Mouse (Mus musculus): ENCODE data around the gene Olfr683. TPM values are rescaled to one million over a fixed set of nuclear protein-coding genes. Genes with fewer than 3 reads are reported as not detected.
"Not testable (repeated sequence)": the region's sequence is repeated elsewhere in the genome, so short reads cannot be mapped to it uniquely, and the experiment has no call there.

The Olfr683 gene
- total RNA-seq (2017): not detected in 3 replicates

GRCm38 (mm10) chr7:105146912-105147311 lies at the start of gene Olfr683:
Olfr683 (minus strand) TSS chr7:105147012.
- ATAC-seq (replicated peaks; ENCODE audit: insufficient number of reproducible peaks, low FRiP score, low TSS enrichment, poor library complexity, severe bottlenecking): no peak

- no peak for ATAC-seq (replicated peaks; ENCODE audit: insufficient number of reproducible peaks, low FRiP score, low TSS enrichment, poor library complexity, severe bottlenecking)
Measured at GRCm38 (mm10) chr7:105185912-105186311, 39.1 kb upstream of the Olfr683 start, which contains the start of gene Olfr685. Olfr685 (minus strand) TSS chr7:105186012.

DNA sequence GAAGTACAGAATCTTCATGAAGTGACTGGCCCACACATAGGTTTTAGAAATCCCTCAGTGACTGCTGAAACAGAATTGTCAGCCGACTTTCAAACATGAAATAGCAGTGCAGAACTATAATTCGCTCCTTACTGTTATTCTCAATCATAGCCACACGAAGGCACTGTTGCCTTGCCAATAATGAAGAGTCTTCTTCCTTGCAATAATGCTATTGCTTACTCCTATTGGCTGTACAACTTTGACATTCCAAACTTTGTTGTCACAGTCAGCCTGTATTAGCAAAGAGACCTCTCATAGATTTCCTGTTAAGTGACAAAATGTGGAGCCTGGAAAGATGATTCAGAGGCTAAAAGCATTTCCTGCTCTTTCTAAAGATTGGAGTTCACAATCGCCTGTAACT lies 24.0 kb upstream of the Olfr683 start:
- no peak for ATAC-seq (replicated peaks; ENCODE audit: insufficient number of reproducible peaks, low FRiP score, low TSS enrichment, poor library complexity, severe bottlenecking)

- ATAC-seq (replicated peaks; ENCODE audit: insufficient number of reproducible peaks, low FRiP score, low TSS enrichment, poor library complexity, severe bottlenecking): no peak
Measured at GRCm38 (mm10) chr7:105163553-105163952, 16.7 kb upstream of the Olfr683 start, which contains the start of gene Olfr684. Olfr684 (minus strand) TSS chr7:105163653.

- no peak for ATAC-seq (replicated peaks; ENCODE audit: insufficient number of reproducible peaks, low FRiP score, low TSS enrichment, poor library complexity, severe bottlenecking)
Measured at GRCm38 (mm10) chr7:105141275-105141674, 5.5 kb downstream of the Olfr683 start.

DNA sequence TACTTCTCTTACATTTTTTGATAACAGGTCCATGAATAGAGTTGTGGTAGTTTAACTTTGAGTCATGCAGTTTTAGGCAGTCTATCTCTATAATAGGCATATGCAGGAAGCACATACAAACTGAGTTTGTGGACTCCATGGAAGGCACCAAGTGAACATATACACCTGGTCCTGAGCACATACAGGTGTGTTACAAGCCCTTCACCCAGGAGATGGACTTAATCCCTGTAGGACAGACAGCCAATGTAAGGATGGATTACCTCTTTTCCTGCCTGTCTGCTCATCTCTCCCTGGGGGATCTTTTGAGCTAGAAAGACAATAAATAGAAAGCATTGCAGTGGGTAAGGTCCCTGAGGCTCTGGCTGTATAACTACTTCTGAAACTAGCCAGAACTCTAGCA lies 30.3 kb downstream of the Olfr683 start, which contains the start of gene Olfr681:
Gene Olfr681, plus strand, starts transcription at position 301 of the 400 bp plus-strand sequence.
- ATAC-seq (replicated peaks; ENCODE audit: insufficient number of reproducible peaks, low FRiP score, low TSS enrichment, poor library complexity, severe bottlenecking): no peak

DNA sequence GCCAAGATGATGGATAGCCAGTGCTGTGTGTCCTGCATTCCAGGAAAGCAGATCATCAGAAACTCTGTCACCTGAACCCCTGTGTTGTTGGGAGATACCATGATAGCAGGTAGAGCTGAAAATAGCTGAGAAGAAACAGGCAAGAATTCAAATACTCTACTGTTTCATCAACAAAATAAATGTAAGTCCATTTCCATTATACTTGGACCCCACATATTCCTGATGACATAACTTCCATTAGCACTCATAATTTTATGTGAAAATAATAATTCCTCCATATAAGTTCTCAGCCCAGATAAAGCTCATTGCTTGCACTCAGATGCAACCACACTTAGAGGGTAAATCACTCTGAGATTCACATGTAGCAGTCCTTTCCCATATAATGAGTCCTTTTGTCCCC lies 54.1 kb downstream of the Olfr683 start, which contains the start of gene Olfr680-ps1:
Gene Olfr680-ps1, minus strand, starts transcription at position 101 of the 400 bp plus-strand sequence.
- not testable (repeated sequence) for ATAC-seq (replicated peaks; ENCODE audit: insufficient number of reproducible peaks, low FRiP score, low TSS enrichment, poor library complexity, severe bottlenecking)

Other genes with a start within 250 kb of the Olfr683 start
- gene Olfr667, start 225.5 kb downstream of the Olfr683 start, total RNA-seq (2017): not detected in 3 replicates
- gene Olfr668, start 219.0 kb downstream of the Olfr683 start, total RNA-seq (2017): not detected in 3 replicates
- gene Olfr669, start 212.8 kb downstream of the Olfr683 start, total RNA-seq (2017): not detected in 3 replicates
- not detected in 3 replicates for gene Olfr670, start 184.4 kb downstream of the Olfr683 start, total RNA-seq (2017)
- gene Olfr671, start 167.9 kb downstream of the Olfr683 start, total RNA-seq (2017): not detected in 3 replicates
- gene Olfr672, start 145.0 kb downstream of the Olfr683 start, total RNA-seq (2017): not detected in 3 replicates
- gene Olfr675, start 118.6 kb downstream of the Olfr683 start, total RNA-seq (2017): not detected in 3 replicates
- not detected in 3 replicates for gene Olfr676, start 114.3 kb downstream of the Olfr683 start, total RNA-seq (2017)
- not detected in 3 replicates for gene Olfr677, start 95.6 kb downstream of the Olfr683 start, total RNA-seq (2017)
- not detected in 3 replicates for gene Olfr678, start 82.5 kb downstream of the Olfr683 start, total RNA-seq (2017)
- not detected in 3 replicates for gene Olfr679, start 65.8 kb downstream of the Olfr683 start, total RNA-seq (2017)
- not detected in 3 replicates for gene Olfr680-ps1, start 54.2 kb downstream of the Olfr683 start, total RNA-seq (2017)
- not detected in 3 replicates for gene Olfr681, start 30.2 kb downstream of the Olfr683 start, total RNA-seq (2017)
- gene Olfr684, start 16.6 kb upstream of the Olfr683 start, total RNA-seq (2017): not detected in 3 replicates
- not detected in 3 replicates for gene Olfr685, start 39.0 kb upstream of the Olfr683 start, total RNA-seq (2017)
- not detected in 3 replicates for gene Olfr686, start 60.5 kb upstream of the Olfr683 start, total RNA-seq (2017)
- gene Olfr688, start 141.1 kb upstream of the Olfr683 start, total RNA-seq (2017): not detected in 3 replicates
- not detected in 3 replicates for gene Olfr689, start 164.2 kb upstream of the Olfr683 start, total RNA-seq (2017)
- 0.39 TPM in 1 of 3 replicates, not detected in the others for gene Olfr690, start 187.1 kb upstream of the Olfr683 start, total RNA-seq (2017)
- gene Olfr691, start 195.3 kb upstream of the Olfr683 start, total RNA-seq (2017): not detected in 3 replicates
- not detected in 3 replicates for gene Olfr692, start 221.2 kb upstream of the Olfr683 start, total RNA-seq (2017)
- gene Gm5901, start 228.0 kb upstream of the Olfr683 start, total RNA-seq (2017): not detected in 3 replicates